Mouse (Mus musculus): ENCODE measurements around the gene Rgs8. TPM values are rescaled to one million over a fixed set of nuclear protein-coding genes. Genes with fewer than 3 reads are reported as not detected.

The Rgs8 gene
- total RNA-seq, 1 experiment = 0.31 TPM

- no peak overlapping the region for H3K9ac ChIP-seq (ENCODE audit: insufficient read depth, low read depth, low read length, poor library complexity, severe bottlenecking)
- H3K4me3 ChIP-seq (ENCODE audit: insufficient read depth in 1 of 2, low read depth in 1 of 2, low read length in 2 of 2, poor library complexity in 1 of 2, severe bottlenecking in 1 of 2) = no peak overlapping the region
- no peak overlapping the region for H3K27ac ChIP-seq (ENCODE audit: insufficient read depth, low read depth, low read length, poor library complexity, severe bottlenecking)
- in situ Hi-C loops (cut with MboI; ENCODE audit: low sequenced_read_pairs in 2 of 2, unreplicated experiment in 2 of 2) = no loop called here
- H3K9me3 ChIP-seq (ENCODE audit: control insufficient read depth, insufficient read depth, low read depth, low read length) = no peaks in the 10 kb centered on the region
- no peak for DNase-seq (ENCODE audit: low read depth, low spot score)
- no peak for TF ChIP-seq HCFC1 (IDR thresholded peaks at IDR 0.05; ENCODE audit: borderline replicate concordance, insufficient read depth, low read length)
- TF ChIP-seq ZNF384 (IDR thresholded peaks at IDR 0.05; ENCODE audit: low read depth, low read length) = no peak
- no peak for TF ChIP-seq ZC3H11A (IDR thresholded peaks at IDR 0.05; ENCODE audit: borderline replicate concordance, low read depth, low read length)
- H3K4me1 ChIP-seq (ENCODE audit: control insufficient read depth in 2 of 2, insufficient read depth in 2 of 2, low read length in 2 of 2, poor library complexity in 1 of 2) = peaks cover 4 to 5% of the 10 kb centered on the region in 2 experiments; a peak in 2 of 4 replicates
- H3K36me3 ChIP-seq (ENCODE audit: control insufficient read depth, insufficient read depth, low read length, poor library complexity, severe bottlenecking) = no peaks in the 10 kb centered on the region
These were observed 41.7 kb downstream of the Rgs8 start for GRCm38 (mm10) chr1:153694372-153695120.

- Histone ChIP-seq H3K9me3 (ENCODE audit: control insufficient read depth, insufficient read depth, low read depth, low read length) (no peaks in the 10 kb centered on the region), H3K4me1 (ENCODE audit: control insufficient read depth in 2 of 2, insufficient read depth in 2 of 2, low read length in 2 of 2, poor library complexity in 1 of 2) (peaks cover 4 to 5% of the 10 kb centered on the region in 2 experiments; a peak in 2 of 4 replicates), H3K36me3 (ENCODE audit: control insufficient read depth, insufficient read depth, low read length, poor library complexity, severe bottlenecking) (no peaks in the 10 kb centered on the region), H3K4me3 (ENCODE audit: insufficient read depth in 1 of 2, low read depth in 1 of 2, low read length in 2 of 2, poor library complexity in 1 of 2, severe bottlenecking in 1 of 2) (no peak overlapping the region), H3K27ac (ENCODE audit: insufficient read depth, low read depth, low read length, poor library complexity, severe bottlenecking) (no peak overlapping the region), H3K9ac (ENCODE audit: insufficient read depth, low read depth, low read length, poor library complexity, severe bottlenecking) (no peak overlapping the region)
- in situ Hi-C loops (cut with MboI; ENCODE audit: low sequenced_read_pairs in 2 of 2, unreplicated experiment in 2 of 2) = no loop called here
- no peak for DNase-seq (ENCODE audit: low read depth, low spot score)
- TF ChIP-seq MAFK (IDR thresholded peaks at IDR 0.05; ENCODE audit: insufficient read depth, low read depth, low read length) (no peak), CHD2 (IDR thresholded peaks at IDR 0.05; ENCODE audit: low read depth, low read length) (no peak), ZNF384 (IDR thresholded peaks at IDR 0.05; ENCODE audit: low read depth, low read length) (no peak), ZC3H11A (IDR thresholded peaks at IDR 0.05; ENCODE audit: borderline replicate concordance, low read depth, low read length) (no peak), HCFC1 (IDR thresholded peaks at IDR 0.05; ENCODE audit: borderline replicate concordance, insufficient read depth, low read length) (no peak)
These were observed 42.6 kb downstream of the Rgs8 start for GRCm38 (mm10) chr1:153695398-153695797.

- Histone ChIP-seq H3K36me3 (ENCODE audit: control insufficient read depth, insufficient read depth, low read length, poor library complexity, severe bottlenecking) (no peaks in the 10 kb centered on the region), H3K4me3 (ENCODE audit: insufficient read depth in 1 of 2, low read depth in 1 of 2, low read length in 2 of 2, poor library complexity in 1 of 2, severe bottlenecking in 1 of 2) (no peak overlapping the region), H3K27ac (ENCODE audit: insufficient read depth, low read depth, low read length, poor library complexity, severe bottlenecking) (no peak overlapping the region), H3K9ac (ENCODE audit: insufficient read depth, low read depth, low read length, poor library complexity, severe bottlenecking) (no peak overlapping the region), H3K4me1 (ENCODE audit: control insufficient read depth in 2 of 2, insufficient read depth in 2 of 2, low read length in 2 of 2, poor library complexity in 1 of 2) (peaks cover 4 to 5% of the 10 kb centered on the region in 2 experiments; a peak in 2 of 4 replicates), H3K9me3 (ENCODE audit: control insufficient read depth, insufficient read depth, low read depth, low read length) (no peaks in the 10 kb centered on the region)
- DNase-seq (ENCODE audit: low read depth, low spot score) = no peak
- in situ Hi-C loops (cut with MboI; ENCODE audit: low sequenced_read_pairs in 2 of 2, unreplicated experiment in 2 of 2) = no loop called here
- TF ChIP-seq CHD2 (IDR thresholded peaks at IDR 0.05; ENCODE audit: low read depth, low read length) = no peak
These were observed 43.3 kb downstream of the Rgs8 start for GRCm38 (mm10) chr1:153696093-153696492.

GRCm38 (mm10) chr1:153696541-153696940, 43.7 kb downstream of the Rgs8 start:
- in situ Hi-C loops (cut with MboI; ENCODE audit: low sequenced_read_pairs in 2 of 2, unreplicated experiment in 2 of 2) = no loop called here
- Histone ChIP-seq H3K27ac (ENCODE audit: insufficient read depth, low read depth, low read length, poor library complexity, severe bottlenecking) (no peak overlapping the region), H3K36me3 (ENCODE audit: control insufficient read depth, insufficient read depth, low read length, poor library complexity, severe bottlenecking) (no peaks in the 10 kb centered on the region), H3K9ac (ENCODE audit: insufficient read depth, low read depth, low read length, poor library complexity, severe bottlenecking) (no peak overlapping the region), H3K9me3 (ENCODE audit: control insufficient read depth, insufficient read depth, low read depth, low read length) (no peaks in the 10 kb centered on the region), H3K4me3 (ENCODE audit: insufficient read depth in 1 of 2, low read depth in 1 of 2, low read length in 2 of 2, poor library complexity in 1 of 2, severe bottlenecking in 1 of 2) (no peak overlapping the region), H3K4me1 (ENCODE audit: control insufficient read depth in 2 of 2, insufficient read depth in 2 of 2, low read length in 2 of 2, poor library complexity in 1 of 2) (peaks cover 4 to 5% of the 10 kb centered on the region in 2 experiments; a peak in 2 of 4 replicates)
- TF ChIP-seq ZC3H11A (IDR thresholded peaks at IDR 0.05; ENCODE audit: borderline replicate concordance, low read depth, low read length) = no peak
- TF ChIP-seq MAFK (IDR thresholded peaks at IDR 0.05; ENCODE audit: insufficient read depth, low read depth, low read length) = no peak
- no peak for TF ChIP-seq ZNF384 (IDR thresholded peaks at IDR 0.05; ENCODE audit: low read depth, low read length)
- no peak for TF ChIP-seq HCFC1 (IDR thresholded peaks at IDR 0.05; ENCODE audit: borderline replicate concordance, insufficient read depth, low read length)
- no peak for TF ChIP-seq CHD2 (IDR thresholded peaks at IDR 0.05; ENCODE audit: low read depth, low read length)
- DNase-seq (ENCODE audit: low read depth, low spot score) = no peak
